Mouse (Mus musculus) forebrain, embryonic 11.5 days (tissue): Measurements from ENCODE around the gene Plaur. TPM values are rescaled to one million over a fixed set of nuclear protein-coding genes. Genes with fewer than 3 reads are reported as not detected.
"Not testable (repeated sequence)": the region's sequence is repeated elsewhere in the genome, so short reads cannot be mapped to it uniquely, and the experiment has no call there.

Experiments
- ATAC-seq: fragments of 200-750 bp; cut with Nextera tagmentation; replicated peaks from 2 replicates; pipeline ENCODE4 v1.8.0; 2017; ENCODE audit warnings: moderate TSS enrichment; ENCODE audit not compliant: low FRiP score
- DNase-seq: peaks from one replicate; pipeline ENCODE4 v3.0.0-alpha.2; 2017; ENCODE audit warnings: low spot score
- H3K27ac ChIP-seq: fragments of 300-500 bp; sonication (generic); 2 replicates; pipeline ENCODE4 v1.5.1; 2014; ENCODE audit warnings: low read depth, low read length
- H3K27me3 ChIP-seq: fragments of 300-500 bp; sonication (generic); 2 replicates; pipeline ENCODE4 v1.6.1; 2014; ENCODE audit warnings: mild to moderate bottlenecking, low read length, mixed read lengths; ENCODE audit not compliant: control insufficient read depth, insufficient read depth
- H3K36me3 ChIP-seq: fragments of 300-500 bp; sonication (generic); 2 replicates; pipeline ENCODE4 v1.6.1; 2014; ENCODE audit warnings: mild to moderate bottlenecking, low read length, moderate library complexity, mixed read lengths; ENCODE audit not compliant: control insufficient read depth, insufficient read depth
- H3K4me1 ChIP-seq: fragments of 300-500 bp; sonication (generic); replicated peaks from 2 replicates; pipeline ENCODE4 v1.6.1; 2014; ENCODE audit warnings: low read length, mixed read lengths; ENCODE audit not compliant: control insufficient read depth, insufficient read depth
- H3K4me2 ChIP-seq: fragments of 300-500 bp; sonication (generic); 2 replicates; pipeline ENCODE4 v1.6.1; 2014; ENCODE audit warnings: low read depth, mild to moderate bottlenecking, low read length, moderate library complexity, mixed read lengths; ENCODE audit not compliant: severe bottlenecking
- H3K4me3 ChIP-seq: fragments of 300-500 bp; sonication (generic); 2 replicates; pipeline ENCODE4 v1.5.1; 2014; ENCODE audit warnings: low read depth, low read length
- H3K9ac ChIP-seq: fragments of 300-500 bp; sonication (generic); 2 replicates; pipeline ENCODE4 v1.6.1; 2014; ENCODE audit warnings: low read length
- H3K9me3 ChIP-seq: fragments of 300-500 bp; sonication (generic); 2 replicates; pipeline ENCODE4 v1.6.1; 2016; ENCODE audit warnings: low read length, mixed read lengths; ENCODE audit not compliant: control insufficient read depth
- WGBS: fragments of 180-500 bp; shearing (Covaris S2); extraction: QIAGEN DNeasy Blood & Tissue Kit; methylation state at CpG from one replicate; pipeline ENCODE4 v1.1.7; 2014; 5-methylcytosine and 5-hydroxymethylcytosine counted together
- polyA plus RNA-seq: library from polyadenylated mRNA; unstranded; fragments of >200 nt; fragmentation: Nextera tagmentation; extraction: Ambion mirVana; gene quantifications from 2 replicates; pipeline ENCODE4 v1.2.1, GENCODE M21; 2014

Plaur gene
- polyA plus RNA-seq, 1 experiment from 2014 or later, result 1.1 TPM

DNA sequence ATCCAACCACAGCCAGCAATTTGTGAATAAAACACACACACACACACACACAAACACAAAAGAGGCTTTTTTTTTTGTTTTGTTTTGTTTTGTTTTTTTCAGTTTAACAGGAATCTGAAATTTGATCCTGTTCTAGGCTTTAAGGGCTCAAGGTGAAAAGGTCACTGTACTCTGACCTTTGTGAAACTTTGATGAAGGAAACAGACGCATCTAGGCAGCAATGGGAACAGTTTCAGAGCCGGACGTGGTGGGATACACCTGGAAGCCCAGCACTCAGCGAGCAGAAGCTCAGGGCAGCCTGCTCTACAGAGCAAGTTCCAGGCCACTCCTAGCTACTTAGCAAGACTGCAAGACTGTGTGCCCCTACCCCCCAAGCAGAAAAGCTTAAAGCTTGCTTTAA lies 42.6 kb downstream of the Plaur start:
- Histone ChIP-seq H3K27me3 (peaks cover 8% of the 10 kb centered on the region), H3K9me3 (peaks cover 2% of the 10 kb centered on the region; the same call in 1 of the 2 replicates), H3K4me1 (peaks cover 23% of the 10 kb centered on the region), H3K4me2 (no peak overlapping the region), H3K9ac (no peak overlapping the region), H3K27ac (0 out of 2 replicates have a peak overlapping the region, but pooled peaks have one; percentile 100), H3K4me3 (no peak overlapping the region), H3K36me3 (peaks cover 7% of the 10 kb centered on the region)
- 13% methylated on average over 4 of the region's 4 CpGs for WGBS
- ATAC-seq (no peak), DNase-seq (no peak)

GRCm38 (mm10) chr7:24505447-24506064 lies 43.3 kb downstream of the Plaur start:
- 13% methylated on average over 15 of the region's 15 CpGs for WGBS
- H3K9ac ChIP-seq, result peak overlapping the region; percentile 94
- peaks cover 4% of the 10 kb centered on the region for H3K36me3 ChIP-seq
- H3K9me3 ChIP-seq, result peaks cover 2% of the 10 kb centered on the region; the same call in 1 of the 2 replicates
- no peak overlapping the region for H3K4me3 ChIP-seq
- peaks cover 1% of the 10 kb centered on the region for H3K27me3 ChIP-seq
- peak overlapping the region; percentile 100; the same call in 1 of the 2 replicates for H3K27ac ChIP-seq
- peak overlapping the region; percentile 68 for H3K4me2 ChIP-seq
- ATAC-seq (no peak), DNase-seq (no peak)
- H3K4me1 ChIP-seq, result peaks cover 23% of the 10 kb centered on the region

- ATAC-seq (no peak), DNase-seq (no peak)
- Histone ChIP-seq H3K9me3 (no peaks in the 10 kb centered on the region), H3K27ac (peak overlapping the region; percentile 100), H3K9ac (peak overlapping the region; percentile 94), H3K4me3 (peak overlapping the region; percentile 57), H3K27me3 (no peaks in the 10 kb centered on the region), H3K36me3 (no peaks in the 10 kb centered on the region; the same call in 1 of the 2 replicates), H3K4me1 (peaks cover 23% of the 10 kb centered on the region), H3K4me2 (peak overlapping the region; percentile 68)
- WGBS, result 20% methylated on average over 3 of the region's 3 CpGs
Observed at GRCm38 (mm10) chr7:24506065-24506459, 43.8 kb downstream of the Plaur start.

DNA sequence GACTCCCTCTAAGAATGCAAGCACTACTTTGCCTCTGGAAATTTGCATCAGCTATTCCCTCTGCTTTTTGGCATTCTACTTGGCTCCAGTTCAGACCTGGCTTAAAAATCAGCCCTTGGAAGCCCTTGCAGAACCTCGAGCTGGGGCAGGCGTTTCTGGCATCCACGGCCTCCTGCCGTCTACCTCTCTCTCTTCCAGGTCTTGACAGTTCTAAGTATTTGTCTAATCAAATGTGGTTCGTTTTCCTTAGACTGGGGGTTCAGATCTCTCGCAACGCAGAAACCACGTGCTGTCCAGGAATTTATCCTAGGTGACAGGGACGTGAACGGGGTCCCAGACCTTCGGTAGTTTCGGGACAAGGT lies 44.2 kb downstream of the Plaur start:
- H3K9me3 ChIP-seq, result no peaks in the 10 kb centered on the region
- under 1% methylated on average over 12 of the region's 12 CpGs for WGBS

DNA sequence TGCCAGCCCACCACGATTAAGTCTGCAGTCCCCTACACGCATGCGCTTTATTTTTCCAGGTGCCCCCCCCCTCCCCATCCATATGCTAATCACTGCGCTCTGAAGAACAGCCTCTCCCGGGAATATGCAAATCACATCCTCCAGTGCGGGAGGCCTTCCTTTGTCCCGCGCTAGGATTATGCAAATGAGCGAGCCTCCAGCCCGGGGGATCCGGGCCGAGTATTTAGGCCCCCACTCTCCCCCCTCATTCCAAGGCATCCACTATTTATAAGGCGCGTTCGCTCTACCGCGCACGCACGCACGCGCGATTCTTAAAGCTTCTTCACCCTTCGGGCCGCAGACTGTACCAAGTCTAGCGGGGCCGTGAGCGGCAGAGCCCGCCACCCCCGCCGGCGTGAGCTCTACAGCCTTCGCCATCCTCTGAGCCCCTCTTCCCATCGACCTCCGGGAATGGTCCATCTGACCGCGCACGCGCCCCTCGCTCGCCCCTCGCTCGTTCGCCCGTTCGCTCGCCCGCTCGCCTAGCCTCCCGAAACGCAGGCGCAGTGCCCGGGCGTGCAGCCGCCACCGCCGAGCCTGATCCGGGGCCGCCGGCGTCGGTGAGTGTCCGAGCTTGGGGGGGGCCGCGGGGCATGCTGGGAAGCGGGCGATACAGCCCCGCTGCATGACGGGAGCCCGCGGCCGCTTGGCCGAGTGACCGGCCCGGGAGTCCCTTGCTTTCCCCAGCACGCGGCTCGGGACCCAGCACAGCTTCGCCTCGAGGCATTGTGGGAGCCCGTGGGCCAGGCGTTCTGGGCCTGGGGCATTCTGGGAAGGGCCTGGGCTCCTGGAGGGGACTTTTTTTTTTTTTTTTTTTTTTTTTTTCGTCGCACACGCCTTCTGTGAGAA lies 44.8 kb downstream of the Plaur start, which contains the start of gene Zfp428:
Gene Zfp428 (plus strand): TSS at position 169 of the 888 bp plus-strand sequence.
- Histone ChIP-seq H3K4me3 (peak within 1 kb of the TSS; percentile 57), H3K27me3 (no peaks in the 10 kb centered on the region), H3K9me3 (no peaks in the 10 kb centered on the region), H3K9ac (peak within 1 kb of the TSS; percentile 94), H3K27ac (peak within 1 kb of the TSS; percentile 100), H3K4me1 (peaks cover 23% of the 10 kb centered on the region), H3K4me2 (peak within 1 kb of the TSS; percentile 68), H3K36me3 (no peaks in the 10 kb centered on the region; the same call in 1 of the 2 replicates)
- DNase-seq, result peak; percentile 95
- ATAC-seq, result peak; percentile 94
- WGBS, result under 1% methylated on average over 83 of the region's 84 CpGs

More for the DNA sequence above, 44.2 kb downstream of the Plaur start:
- DNase-seq, result no peak
- H3K4me1 ChIP-seq, result peaks cover 23% of the 10 kb centered on the region
- ATAC-seq, result no peak
- peak overlapping the region; percentile 57 for H3K4me3 ChIP-seq
- no peaks in the 10 kb centered on the region; the same call in 1 of the 2 replicates for H3K36me3 ChIP-seq
- peak overlapping the region; percentile 94 for H3K9ac ChIP-seq
- peak overlapping the region; percentile 100 for H3K27ac ChIP-seq
- peak overlapping the region; percentile 68 for H3K4me2 ChIP-seq
- H3K27me3 ChIP-seq, result no peaks in the 10 kb centered on the region

- H3K4me3 ChIP-seq, result peak overlapping the region; percentile 57
- 1% methylated on average over 20 of the region's 20 CpGs for WGBS
- peak overlapping the region; percentile 94 for H3K9ac ChIP-seq
- ATAC-seq, result peak; percentile 7; the same call in 1 of the 2 replicates
- no peaks in the 10 kb centered on the region; the same call in 1 of the 2 replicates for H3K36me3 ChIP-seq
- H3K9me3 ChIP-seq, result no peaks in the 10 kb centered on the region
- H3K27me3 ChIP-seq, result no peaks in the 10 kb centered on the region
- no peak for DNase-seq
- H3K27ac ChIP-seq, result peak overlapping the region; percentile 100
- H3K4me2 ChIP-seq, result peak overlapping the region; percentile 68
- H3K4me1 ChIP-seq, result peaks cover 23% of the 10 kb centered on the region
Observed at GRCm38 (mm10) chr7:24507726-24508114, 45.4 kb downstream of the Plaur start.

DNA sequence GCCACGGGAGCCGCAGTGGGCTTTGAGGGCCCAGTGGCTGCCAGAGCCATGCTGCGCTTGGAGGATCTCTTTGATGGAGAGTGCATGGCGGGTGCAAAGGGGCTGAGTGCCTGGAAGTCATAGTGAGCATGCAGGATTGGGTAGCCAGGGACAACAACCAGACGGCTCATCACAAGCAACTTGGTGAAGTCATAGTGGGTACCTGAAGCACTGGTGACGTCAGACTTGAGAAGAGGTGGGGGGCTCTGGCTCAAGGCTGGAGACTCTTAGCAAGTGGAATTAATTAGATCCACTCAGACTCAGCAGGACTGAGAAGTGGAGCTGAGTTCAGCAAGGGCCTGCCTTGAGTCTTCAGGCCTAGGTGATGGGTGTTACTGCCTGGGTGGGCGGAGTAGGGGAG lies 50.1 kb downstream of the Plaur start, which contains the start of gene AC161166.1:
Gene AC161166.1 (minus strand): TSS at position 101 of the 400 bp plus-strand sequence.
- Histone ChIP-seq H3K4me1 (peaks cover 5% of the 10 kb centered on the region; the same call in 1 of the 2 replicates), H3K9me3 (no peaks in the 10 kb centered on the region), H3K36me3 (no peaks in the 10 kb centered on the region; the same call in 1 of the 2 replicates), H3K27ac (no peak within 1 kb of the TSS), H3K9ac (no peak within 1 kb of the TSS), H3K4me3 (no peak within 1 kb of the TSS), H3K4me2 (no peak within 1 kb of the TSS), H3K27me3 (no peaks in the 10 kb centered on the region)
- DNase-seq (no peak), ATAC-seq (no peak)
- WGBS, result 91% methylated on average over 7 of the region's 7 CpGs

GRCm38 (mm10) chr7:24516319-24516718 lies 54.0 kb downstream of the Plaur start:
- H3K9ac ChIP-seq, H3K4me1 ChIP-seq, DNase-seq, H3K27me3 ChIP-seq, H3K27ac ChIP-seq, H3K4me3 ChIP-seq, H3K9me3 ChIP-seq, H3K4me2 ChIP-seq, H3K36me3 ChIP-seq, ATAC-seq: not testable (repeated sequence)
- WGBS, result 72% methylated on average over 6 of the region's 8 CpGs
